Mouse (Mus musculus) CH12.LX (cell line): ENCODE measurements around the gene Slc25a45.

Source experiments
- CHD1 ChIP-seq: IDR thresholded peaks from 2 replicates; pipeline ENCODE4 v1.6.1; 2012; ENCODE audit warnings: low read depth, low read length, improper control_type of control experiment, inconsistent platforms
- CTCF ChIP-seq, 2 experiments: IDR thresholded peaks in 1 of 2; conservative IDR thresholded peaks in 1 of 2; 2 replicates each; pipeline ENCODE4 v1.5.1; 2011 to 2012; ENCODE audit warnings: low read depth in 2 of 2, low read length in 2 of 2, improper control_type of control experiment in 1 of 2, inconsistent platforms in 1 of 2, mild to moderate bottlenecking in 1 of 2, moderate library complexity in 1 of 2
- ELF1 ChIP-seq: IDR thresholded peaks from 2 replicates; pipeline ENCODE4 v1.6.1; 2014; ENCODE audit warnings: low read depth, mild to moderate bottlenecking, inconsistent platforms, low read length, improper control_type of control experiment
- EP300 ChIP-seq: IDR thresholded peaks from 2 replicates; pipeline ENCODE4 v1.6.1; 2011; ENCODE audit warnings: low read length, improper control_type of control experiment
- IRF4 ChIP-seq: IDR thresholded peaks from 2 replicates; pipeline ENCODE4 v1.6.1; 2014; ENCODE audit warnings: low read depth, mild to moderate bottlenecking, inconsistent platforms, low read length, improper control_type of control experiment
- JUND ChIP-seq: conservative IDR thresholded peaks from 2 replicates; pipeline ENCODE4 v1.6.1; 2011; ENCODE audit warnings: low read depth, low read length, improper control_type of control experiment
- MYC ChIP-seq: IDR thresholded peaks from 2 replicates; pipeline ENCODE4 v1.6.1; 2011; ENCODE audit warnings: low read depth, mild to moderate bottlenecking, improper control_type of control experiment, low read length
- NELFE ChIP-seq: IDR thresholded peaks from 2 replicates; pipeline ENCODE4 v1.6.1; 2011; ENCODE audit warnings: low read depth, low read length, improper control_type of control experiment
- POLR2A ChIP-seq: IDR thresholded peaks from 2 replicates; pipeline ENCODE4 v1.6.1; 2011; ENCODE audit warnings: low read depth, mild to moderate bottlenecking, improper control_type of control experiment, low read length
- USF1 ChIP-seq: IDR thresholded peaks from 2 replicates; pipeline ENCODE4 v1.6.1; 2014; ENCODE audit warnings: low read depth, mild to moderate bottlenecking, inconsistent platforms, low read length, improper control_type of control experiment
- ZNF384 ChIP-seq: IDR thresholded peaks from 2 replicates; pipeline ENCODE4 v1.6.1; 2012; ENCODE audit warnings: low read depth, low read length, improper control_type of control experiment, inconsistent platforms

- TF ChIP-seq CTCF (conservative IDR thresholded peaks at IDR 0.05 in 1 of 2, IDR thresholded peaks at IDR 0.05 in 1 of 2; ENCODE audit: low read depth in 2 of 2, low read length in 2 of 2) = no peak
- TF ChIP-seq ELF1 = no peak
- TF ChIP-seq EP300 = no peak
- no peak for TF ChIP-seq IRF4
- no peak for TF ChIP-seq POLR2A
- TF ChIP-seq USF1 = no peak
- TF ChIP-seq NELFE = no peak
- no peak for TF ChIP-seq MYC
- TF ChIP-seq CHD1 = no peak
- TF ChIP-seq ZNF384 = no peak
- no peak for TF ChIP-seq JUND
Observed at GRCm38 (mm10) chr19:5922119-5922942, 44.7 kb downstream of the Slc25a45 start.
